Mouse (Mus musculus) lung, postnatal 0 days (tissue): ENCODE measurements around the gene Fam173b.

Experiments used
- CTCF ChIP-seq: IDR thresholded peaks from 2 replicates; pipeline ENCODE4 v1.5.1; 2016; ENCODE audit warnings: antibody characterized with exemption, mild to moderate bottlenecking
- EP300 ChIP-seq: IDR thresholded peaks from 2 replicates; pipeline ENCODE4 v1.6.1; 2016; ENCODE audit warnings: antibody characterized with exemption, mild to moderate bottlenecking, control low read depth

DNA sequence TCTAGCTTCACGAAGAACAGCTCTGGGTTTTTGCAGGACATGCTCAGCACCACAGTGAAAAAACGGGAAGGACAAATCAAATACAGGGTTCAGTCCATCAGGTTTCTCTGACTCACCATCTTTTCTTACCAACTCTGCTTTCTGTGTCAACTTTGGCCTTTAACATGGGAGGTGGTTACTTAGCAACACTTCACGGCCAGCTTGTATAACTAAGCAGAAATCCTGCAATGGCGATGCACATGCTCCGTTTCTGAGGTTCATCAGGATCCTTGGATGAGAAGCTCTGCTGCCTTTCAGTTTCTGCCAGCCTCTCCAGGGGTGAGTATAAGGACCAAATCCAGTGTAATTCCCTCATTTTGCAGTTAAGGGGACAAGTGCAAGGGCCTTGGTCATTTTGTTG lies 36.5 kb upstream of the Fam173b start, which contains the start of gene Cmbl:
- TF ChIP-seq CTCF = no peak
- no peak for TF ChIP-seq EP300
